Mouse (Mus musculus): ENCODE measurements around the gene Nek8. TPM values are rescaled to one million over a fixed set of nuclear protein-coding genes. Genes with fewer than 3 reads are reported as not detected.

Nek8 gene
- polyA plus RNA-seq, 1 experiment from 2014 or later = 13.7 TPM

GRCm38 (mm10) chr11:78181830-78182357 is 5.4 kb upstream of the Nek8 start:
- peak overlapping the region; percentile 95 for H3K9ac ChIP-seq
- peak overlapping the region; percentile 92 for H3K4me2 ChIP-seq
- H3K9me3 ChIP-seq (replicated peaks) = no peaks in the 10 kb centered on the region
- peaks cover 17% of the 10 kb centered on the region for H3K27me3 ChIP-seq (replicated peaks)
- no peak for ATAC-seq
- H3K4me3 ChIP-seq = peak overlapping the region; percentile 94
- peaks cover 47% of the 10 kb centered on the region for H3K4me1 ChIP-seq
- H3K36me3 ChIP-seq = peaks cover 38% of the 10 kb centered on the region
- peak overlapping the region; percentile 100 for H3K27ac ChIP-seq
- 26% methylated on average over 2 of the region's 2 CpGs for WGBS (ENCODE audit: insufficient replicate concordance)

GRCm38 (mm10) chr11:78180081-78180761 is 3.7 kb upstream of the Nek8 start:
- no peaks in the 10 kb centered on the region for H3K9me3 ChIP-seq (replicated peaks)
- ATAC-seq = no peak
- H3K4me3 ChIP-seq = peak overlapping the region; percentile 94
- H3K36me3 ChIP-seq = peaks cover 38% of the 10 kb centered on the region
- WGBS (ENCODE audit: insufficient replicate concordance) = 31% methylated on average over 6 of the region's 6 CpGs
- H3K27me3 ChIP-seq (replicated peaks) = no peaks in the 10 kb centered on the region
- peak overlapping the region; percentile 92 for H3K4me2 ChIP-seq
- peak overlapping the region; percentile 97 for H3K9ac ChIP-seq
- peaks cover 55% of the 10 kb centered on the region for H3K4me1 ChIP-seq
- H3K27ac ChIP-seq = peak overlapping the region; percentile 100

- Histone ChIP-seq H3K9ac (peak overlapping the region; percentile 97), H3K27ac (peak overlapping the region; percentile 100), H3K4me1 (peaks cover 60% of the 10 kb centered on the region), H3K36me3 (peaks cover 38% of the 10 kb centered on the region), H3K4me3 (peak overlapping the region; percentile 94), H3K27me3 (replicated peaks) (no peaks in the 10 kb centered on the region), H3K9me3 (replicated peaks) (no peaks in the 10 kb centered on the region), H3K4me2 (peak overlapping the region; percentile 92)
- WGBS (ENCODE audit: insufficient replicate concordance) = 8% methylated on average over 8 of the region's 8 CpGs
- no peak for ATAC-seq
Measured at GRCm38 (mm10) chr11:78179438-78179999, 3.0 kb upstream of the Nek8 start.

GRCm38 (mm10) chr11:78178859-78179437 is 2.5 kb upstream of the Nek8 start:
- Histone ChIP-seq H3K4me3 (peak overlapping the region; percentile 94), H3K4me2 (peak overlapping the region; percentile 92), H3K4me1 (peaks cover 60% of the 10 kb centered on the region), H3K9me3 (replicated peaks) (no peaks in the 10 kb centered on the region), H3K27me3 (replicated peaks) (no peaks in the 10 kb centered on the region), H3K36me3 (peaks cover 38% of the 10 kb centered on the region), H3K27ac (peak overlapping the region; percentile 100), H3K9ac (peak overlapping the region; percentile 97)
- peak; percentile 11 for ATAC-seq
- 1% methylated on average over 29 of the region's 29 CpGs for WGBS (ENCODE audit: insufficient replicate concordance)

- WGBS (ENCODE audit: insufficient replicate concordance) = 2% methylated on average over 78 of the region's 84 CpGs
- peak; percentile 79 for ATAC-seq
- H3K4me1 ChIP-seq = peaks cover 59% of the 10 kb centered on the region
- H3K4me2 ChIP-seq = peak overlapping the region; percentile 92
- H3K36me3 ChIP-seq = peaks cover 38% of the 10 kb centered on the region
- peak overlapping the region; percentile 94 for H3K4me3 ChIP-seq
- peak overlapping the region; percentile 97 for H3K9ac ChIP-seq
- no peaks in the 10 kb centered on the region for H3K27me3 ChIP-seq (replicated peaks)
- peak overlapping the region; percentile 100 for H3K27ac ChIP-seq
- H3K9me3 ChIP-seq (replicated peaks) = no peaks in the 10 kb centered on the region
Measured at GRCm38 (mm10) chr11:78177903-78178858, 1.7 kb upstream of the Nek8 start.

- peaks cover 66% of the 10 kb centered on the region for H3K4me1 ChIP-seq
- no peaks in the 10 kb centered on the region for H3K27me3 ChIP-seq (replicated peaks)
- H3K27ac ChIP-seq = peak overlapping the region; percentile 100
- under 1% methylated on average over 10 of the region's 10 CpGs for WGBS (ENCODE audit: insufficient replicate concordance)
- H3K9ac ChIP-seq = peak overlapping the region; percentile 97
- peak; percentile 14 for ATAC-seq
- H3K4me2 ChIP-seq = peak overlapping the region; percentile 92
- peaks cover 42% of the 10 kb centered on the region for H3K36me3 ChIP-seq
- no peaks in the 10 kb centered on the region for H3K9me3 ChIP-seq (replicated peaks)
- peak overlapping the region; percentile 94 for H3K4me3 ChIP-seq
Measured at GRCm38 (mm10) chr11:78177437-78177836, 962 bp upstream of the Nek8 start.

GRCm38 (mm10) chr11:78176905-78177331 is 443 bp upstream of the Nek8 start:
- peak overlapping the region; percentile 97 for H3K9ac ChIP-seq
- H3K9me3 ChIP-seq (replicated peaks) = no peaks in the 10 kb centered on the region
- no peak for ATAC-seq
- under 1% methylated on average over 23 of the region's 23 CpGs for WGBS (ENCODE audit: insufficient replicate concordance)
- H3K4me2 ChIP-seq = peak overlapping the region; percentile 92
- no peaks in the 10 kb centered on the region for H3K27me3 ChIP-seq (replicated peaks)
- peaks cover 66% of the 10 kb centered on the region for H3K4me1 ChIP-seq
- H3K4me3 ChIP-seq = peak overlapping the region; percentile 94
- peak overlapping the region; percentile 100 for H3K27ac ChIP-seq
- peaks cover 42% of the 10 kb centered on the region for H3K36me3 ChIP-seq

GRCm38 (mm10) chr11:78175771-78176401 is 589 bp downstream of the Nek8 start:
- WGBS (ENCODE audit: insufficient replicate concordance) = 2% methylated on average over 9 of the region's 10 CpGs
- Histone ChIP-seq H3K27me3 (replicated peaks) (no peaks in the 10 kb centered on the region), H3K9me3 (replicated peaks) (no peaks in the 10 kb centered on the region), H3K9ac (peak overlapping the region; percentile 97), H3K27ac (peak overlapping the region; percentile 100), H3K36me3 (peaks cover 39% of the 10 kb centered on the region), H3K4me1 (peaks cover 64% of the 10 kb centered on the region), H3K4me3 (peak overlapping the region; percentile 94), H3K4me2 (peak overlapping the region; percentile 92)
- peak; percentile 62 for ATAC-seq

- Histone ChIP-seq H3K27ac (peak overlapping the region; percentile 100), H3K4me1 (peaks cover 64% of the 10 kb centered on the region), H3K36me3 (peaks cover 33% of the 10 kb centered on the region), H3K4me2 (peak overlapping the region; percentile 92; the same call in 1 of the 2 replicates), H3K27me3 (replicated peaks) (no peaks in the 10 kb centered on the region), H3K9me3 (replicated peaks) (no peaks in the 10 kb centered on the region), H3K4me3 (no peak overlapping the region), H3K9ac (0 out of 2 replicates have a peak overlapping the region, but pooled peaks have one; percentile 33)
- no peak for ATAC-seq
- 91% methylated on average over 3 of the region's 3 CpGs for WGBS (ENCODE audit: insufficient replicate concordance)
Measured at GRCm38 (mm10) chr11:78174506-78174905, 2.0 kb downstream of the Nek8 start.

- H3K4me3 ChIP-seq = no peak overlapping the region
- H3K9ac ChIP-seq = no peak overlapping the region
- no peaks in the 10 kb centered on the region for H3K9me3 ChIP-seq (replicated peaks)
- H3K4me2 ChIP-seq = no peak overlapping the region
- H3K36me3 ChIP-seq = peaks cover 25% of the 10 kb centered on the region
- peaks cover 75% of the 10 kb centered on the region for H3K4me1 ChIP-seq
- ATAC-seq = no peak
- no peaks in the 10 kb centered on the region for H3K27me3 ChIP-seq (replicated peaks)
- WGBS (ENCODE audit: insufficient replicate concordance) = 80% methylated on average over 19 of the region's 19 CpGs
- no peak overlapping the region for H3K27ac ChIP-seq
Measured at GRCm38 (mm10) chr11:78172748-78173383, 3.6 kb downstream of the Nek8 start.
